Mouse (Mus musculus): ENCODE data around the gene Ermard.
A peak's percentile ranks its signal among the peaks of the same experiment; 100 is the strongest.

Ermard gene

DNA sequence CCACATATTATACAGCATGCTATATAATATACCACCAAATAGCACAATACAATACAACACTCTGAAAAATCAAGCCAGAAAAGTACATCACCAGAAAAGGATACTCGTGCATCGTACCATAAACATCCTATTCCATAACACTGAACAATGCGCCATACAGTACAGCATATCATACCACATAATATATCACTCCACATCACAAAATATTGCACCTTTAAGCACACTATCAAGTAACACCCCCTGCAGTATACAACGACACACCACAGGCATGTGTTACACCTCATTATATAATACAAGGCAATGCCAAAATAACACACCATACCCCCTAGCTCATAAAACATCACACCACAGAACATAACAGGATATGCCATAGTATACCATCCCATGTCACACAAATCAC, 79.1 kb downstream of the Ermard start:
- DNase-seq (ENCODE audit: low read depth, low spot score) = no peak

DNA sequence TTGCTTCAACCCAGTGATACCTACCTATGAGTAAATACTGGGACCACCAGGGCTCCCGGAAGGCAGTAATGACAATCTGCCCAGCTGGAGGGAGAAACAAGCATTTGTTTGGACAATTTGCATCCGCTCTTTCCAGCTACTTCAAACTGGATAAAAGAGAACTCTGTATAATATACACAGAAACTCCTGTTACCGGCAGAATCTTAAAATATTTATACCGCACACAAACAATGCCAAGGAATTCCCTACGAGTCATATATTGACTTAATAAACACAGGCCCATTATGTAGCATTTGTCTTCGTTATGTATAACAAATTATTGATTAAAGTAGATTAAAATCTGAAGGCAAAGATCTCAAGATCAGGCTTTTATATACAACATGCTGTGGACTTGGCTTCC, 79.6 kb downstream of the Ermard start:
- DNase-seq (ENCODE audit: low read depth, low spot score) = no peak

DNA sequence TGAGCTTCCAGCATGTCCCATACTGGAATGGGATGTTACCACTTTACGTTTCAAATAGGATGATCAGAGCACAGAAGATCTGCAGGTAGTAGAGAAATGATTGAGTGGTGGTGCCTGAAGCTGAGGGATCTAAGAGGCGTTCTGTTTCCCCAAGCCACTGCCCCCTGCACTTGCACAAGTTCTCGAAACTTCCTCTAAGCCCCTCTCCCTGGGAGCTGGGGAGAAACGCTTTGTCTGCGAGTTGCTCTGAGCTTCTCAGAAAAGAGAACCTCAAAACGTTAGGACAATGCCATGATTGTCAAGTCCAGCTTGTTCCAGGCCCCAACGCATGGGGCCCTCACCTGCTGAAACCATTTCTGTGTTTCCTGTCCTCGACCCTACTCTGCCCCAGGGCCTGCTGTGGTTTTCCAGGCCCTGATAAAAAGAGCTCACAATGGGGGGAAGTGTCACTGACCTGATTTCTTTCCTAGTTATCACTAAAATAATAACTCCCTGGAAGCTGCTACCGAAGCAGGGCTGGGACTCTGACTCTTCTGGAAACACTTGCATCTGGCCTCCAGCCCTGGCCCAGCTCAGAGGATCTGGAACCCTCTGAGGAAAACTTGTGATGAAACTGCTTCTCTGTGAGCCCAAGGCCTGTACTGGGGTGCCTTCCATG, 88.8 kb downstream of the Ermard start:
- DNase-seq (ENCODE audit: low read depth, low spot score) = peak; percentile 25

- no peak for DNase-seq (ENCODE audit: low read depth, low spot score)
Observed at GRCm38 (mm10) chr17:15130288-15130656, 89.3 kb downstream of the Ermard start.

- no peak for DNase-seq (ENCODE audit: low read depth, low spot score)
Observed at GRCm38 (mm10) chr17:15134905-15135669, 94.1 kb downstream of the Ermard start.

DNA sequence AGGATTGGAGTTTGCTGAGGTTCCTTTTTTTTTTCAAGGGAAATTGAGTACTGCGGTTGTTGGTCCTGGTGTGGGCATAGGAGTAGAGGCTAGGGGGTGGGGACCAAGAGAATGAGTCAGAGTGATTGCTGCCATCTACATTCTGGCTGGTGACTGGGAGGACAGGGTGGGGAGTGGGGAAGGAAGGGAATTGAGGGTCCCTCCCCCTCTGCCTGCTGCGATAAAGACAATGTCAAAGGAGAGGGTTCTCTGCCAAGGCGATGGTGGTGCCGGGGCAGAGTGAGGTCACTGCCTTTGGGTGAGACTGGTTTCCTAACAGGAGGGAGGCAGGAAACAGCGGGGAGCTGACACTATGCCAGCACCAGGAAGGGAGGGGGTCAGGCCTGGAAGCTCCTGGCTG, 96.4 kb downstream of the Ermard start:
- peak; percentile 4 for DNase-seq (ENCODE audit: low read depth, low spot score)

Measured in skeletal muscle tissue, adult 2 months (tissue).